In the genomic region with DNA sequence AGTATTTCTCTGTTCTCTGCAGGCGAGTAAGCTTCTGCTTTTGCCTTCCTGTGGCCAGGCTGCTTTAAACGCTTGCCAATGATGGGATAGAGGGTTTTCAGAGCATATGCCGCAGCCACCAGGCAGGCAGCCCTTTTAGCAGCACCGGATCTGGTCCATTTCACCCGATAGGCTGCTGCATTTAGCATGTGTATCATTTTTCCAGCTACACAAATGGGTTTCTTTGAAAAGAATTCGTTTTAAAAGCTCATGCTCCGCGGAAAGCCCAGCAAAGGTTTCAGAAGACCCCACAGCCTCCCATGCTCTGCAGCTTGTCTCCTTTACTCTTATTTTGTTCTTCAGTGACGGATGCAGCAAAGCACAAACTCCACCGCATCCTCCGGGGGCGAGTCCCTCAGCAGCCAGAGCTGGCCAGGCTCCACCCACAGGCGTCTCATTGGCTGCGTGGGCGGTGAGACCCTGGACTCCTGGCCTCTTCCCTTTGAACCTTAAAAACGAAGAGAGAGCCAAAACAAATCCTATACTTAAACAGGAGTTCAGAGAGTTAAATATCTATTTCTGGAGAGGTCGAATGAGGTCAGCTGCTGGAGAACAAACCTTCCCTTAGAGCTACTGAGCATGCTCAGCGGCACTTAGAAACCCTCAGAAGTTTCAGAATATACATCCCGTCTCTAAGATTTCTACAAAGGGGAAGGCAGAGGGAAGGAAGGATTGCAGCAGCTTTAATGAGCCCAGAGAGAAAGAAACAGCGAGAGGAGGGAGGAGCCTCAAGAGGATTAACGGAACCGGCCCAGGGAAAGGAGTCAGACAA, we compare ENCODE assay signal across 8 mouse cellular contexts. TPM values are rescaled to one million over a fixed set of nuclear protein-coding genes. Genes with fewer than 3 reads are reported as not detected.
DNase-seq lines count a peak whose midpoint lies in the region; ATAC-seq and TF ChIP-seq lines count a peak whose summit lies in the region.

Gene Abcd2, minus strand, starts transcription at position 388 of the 811 bp plus-strand sequence.

- under 1% methylated on average over 22 of the region's 22 CpGs for WGBS in hindbrain, embryonic 12.5 days
- WGBS in lung, postnatal 0 days = 1% methylated on average over 22 of the region's 22 CpGs

- H3K4me2 ChIP-seq in hindbrain, embryonic 12.5 days (replicated peaks) = peak within 1 kb of the TSS; percentile 69
- H3K4me2 ChIP-seq in lung, postnatal 0 days (replicated peaks; ENCODE audit: low read depth, low read length) = peak within 1 kb of the TSS; percentile 59

- no peaks in the 10 kb centered on the region for H3K9me3 ChIP-seq in hindbrain, embryonic 12.5 days (replicated peaks)
- no peaks in the 10 kb centered on the region for H3K9me3 ChIP-seq in lung, postnatal 0 days (ENCODE audit: low read length)

- peak within 1 kb of the TSS; percentile 82 for H3K27ac ChIP-seq in hindbrain, embryonic 12.5 days
- peak within 1 kb of the TSS; percentile 73 for H3K27ac ChIP-seq in lung, postnatal 0 days (ENCODE audit: low read length)

- TF ChIP-seq CTCF in lung, postnatal 0 days (IDR thresholded peaks at IDR 0.05) = no peak

- H3K4me3 ChIP-seq in hindbrain, embryonic 12.5 days = peak within 1 kb of the TSS; percentile 50
- H3K4me3 ChIP-seq in lung, postnatal 0 days (ENCODE audit: low read depth, low read length) = peak within 1 kb of the TSS; percentile 41

- peak; percentile 95 for ATAC-seq in hindbrain, embryonic 12.5 days (ENCODE audit: low FRiP score)
- peak; percentile 92 for ATAC-seq in lung, postnatal 0 days

- DNase-seq in adrenal gland, adult 2 months = peak; percentile 82
- DNase-seq in cerebellum, postnatal 36 days = peak; percentile 80 to 82
- peak; percentile 58 to 61 for DNase-seq in frontal cortex, postnatal 25 days (ENCODE audit: low spot score in 2 of 2)
- peak; percentile 75 to 83 for DNase-seq in layer of hippocampus, postnatal 14 days (ENCODE audit: low spot score in 2 of 2)
- peak; percentile 92 for DNase-seq in lung, postnatal 0 days (ENCODE audit: low spot score)
- peak; percentile 36 for DNase-seq in ovary, postnatal 10 days (ENCODE audit: low spot score)
- DNase-seq in urinary bladder, postnatal 36 days (ENCODE audit: low spot score in 2 of 2) = peak; percentile 26 to 69

- H3K9ac ChIP-seq in hindbrain, embryonic 12.5 days = peak within 1 kb of the TSS; percentile 57
- peak within 1 kb of the TSS; percentile 44 for H3K9ac ChIP-seq in lung, postnatal 0 days (replicated peaks; ENCODE audit: low read depth)

- no peak for TF ChIP-seq EP300 in lung, postnatal 0 days (IDR thresholded peaks at IDR 0.05)

- H3K27me3 ChIP-seq in hindbrain, embryonic 12.5 days = no peaks in the 10 kb centered on the region
- H3K27me3 ChIP-seq in lung, postnatal 0 days (replicated peaks; ENCODE audit: insufficient read depth, low read length) = no peaks in the 10 kb centered on the region

- peaks cover 10% of the 10 kb centered on the region for H3K4me1 ChIP-seq in hindbrain, embryonic 12.5 days
- H3K4me1 ChIP-seq in lung, postnatal 0 days (ENCODE audit: insufficient read depth, low read depth, low read length) = no peaks in the 10 kb centered on the region; the same call in 1 of the 2 replicates

- H3K36me3 ChIP-seq in hindbrain, embryonic 12.5 days = no peaks in the 10 kb centered on the region
- H3K36me3 ChIP-seq in lung, postnatal 0 days (ENCODE audit: insufficient read depth, low read length) = no peaks in the 10 kb centered on the region

RNA-seq across cellular contexts. Expression of gene Abcd2, which starts in this region (rescaled TPM):
- total RNA-seq in adrenal gland, adult 2 months (2021) = 10 to 100 TPM; 17.3 to 44.1 TPM
- polyA plus RNA-seq in adrenal gland, adult 2 months (2012; rRNA removed) = 0.68 and 2.6 TPM in 2 replicates
- 13.9 and 14.9 TPM in 2 replicates for polyA plus RNA-seq in hindbrain, embryonic 12.5 days (2016; fragmentation: Nextera tagmentation; extraction: Ambion mirVana)
- 10 to 100 TPM; 20.0 to 31.5 TPM for total RNA-seq in layer of hippocampus, postnatal 14 days (2021)
- 9.2 and 10.9 TPM in 2 replicates for polyA plus RNA-seq in lung, postnatal 0 days (2015; fragmentation: Nextera tagmentation; extraction: Ambion mirVana)

Comparison
In these comparisons a context has a peak if more than half of its experiments do, and no peak if none do; other contexts are left out.
1. Peak in every context shown above with its lines: DNase-seq, ATAC-seq, H3K4me3 ChIP-seq and H3K27ac ChIP-seq.
2. DNase-seq: peak in every context shown above with its lines; median percentile 92 in lung, postnatal 0 days; 82 in adrenal gland, adult 2 months; 81 in cerebellum, postnatal 36 days; 79 in layer of hippocampus, postnatal 14 days; 60 in frontal cortex, postnatal 25 days; 48 in urinary bladder, postnatal 36 days; 36 in ovary, postnatal 10 days.